Mouse (Mus musculus): Measurements from ENCODE around the gene Olfr59. TPM values are rescaled to one million over a fixed set of nuclear protein-coding genes. Genes with fewer than 3 reads are reported as not detected.

Olfr59 gene
- not detected in 2 replicates for polyA plus RNA-seq (2015; fragmentation: Nextera tagmentation; extraction: Ambion mirVana)

DNA sequence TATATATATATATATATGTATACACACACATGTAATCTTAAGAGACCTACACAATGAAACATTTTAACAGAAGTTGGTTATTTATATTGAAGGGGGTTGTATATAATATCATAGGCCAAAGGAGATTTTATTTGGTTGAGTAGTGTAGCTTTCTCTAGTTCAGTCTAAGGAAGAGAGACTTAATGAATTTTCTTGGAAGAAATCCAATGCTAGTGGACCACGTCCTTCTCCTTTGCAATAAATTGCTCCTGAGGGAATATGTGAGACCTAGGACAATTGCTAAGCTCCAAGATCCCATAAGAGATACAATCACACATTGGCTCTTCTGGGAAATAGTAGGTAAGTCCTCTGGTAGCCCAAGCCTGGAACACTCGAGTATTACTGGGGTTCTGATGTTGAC is at the start of gene Olfr59:
Gene Olfr59 (plus strand): TSS at position 301 of the 400 bp plus-strand sequence.
- H3K4me3 ChIP-seq = no peak within 1 kb of the TSS
- H3K27ac ChIP-seq = no peak within 1 kb of the TSS
- no peaks in the 10 kb centered on the region for H3K36me3 ChIP-seq
- H3K4me1 ChIP-seq (replicated peaks) = no peaks in the 10 kb centered on the region
- H3K9ac ChIP-seq = no peak within 1 kb of the TSS
- H3K4me2 ChIP-seq = no peak within 1 kb of the TSS
- 70% methylated on average over 2 of the region's 2 CpGs for WGBS
- H3K27me3 ChIP-seq = no peaks in the 10 kb centered on the region
- no peak for ATAC-seq (ENCODE audit: low FRiP score)
- peaks cover 11% of the 10 kb centered on the region; the same call in 1 of the 2 replicates for H3K9me3 ChIP-seq

DNA sequence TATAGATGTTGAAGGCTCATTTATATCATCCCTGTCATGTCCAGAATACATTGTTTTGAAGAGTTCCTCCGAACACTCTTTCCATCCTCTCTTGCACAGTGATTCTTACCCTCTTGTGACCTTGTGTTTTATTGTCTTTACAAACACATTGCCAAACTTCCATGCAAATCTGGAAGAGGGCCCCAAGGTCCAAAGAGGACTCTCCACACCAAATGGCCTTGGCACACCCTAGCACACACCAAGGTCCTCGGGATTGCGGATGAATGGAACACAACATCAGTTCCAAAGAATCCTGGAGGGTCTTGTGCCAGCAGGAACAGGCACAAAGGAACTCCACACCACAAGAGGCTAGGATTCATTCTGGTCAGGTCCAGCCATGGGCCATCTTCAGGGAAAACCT is 42.3 kb upstream of the Olfr59 start:
- no peaks in the 10 kb centered on the region for H3K4me1 ChIP-seq (replicated peaks)
- no peaks in the 10 kb centered on the region for H3K27me3 ChIP-seq
- H3K4me2 ChIP-seq = no peak overlapping the region
- no peak for ATAC-seq (ENCODE audit: low FRiP score)
- no peak overlapping the region for H3K9ac ChIP-seq
- H3K9me3 ChIP-seq = peaks cover 13% of the 10 kb centered on the region; the same call in 1 of the 2 replicates
- no peak overlapping the region for H3K4me3 ChIP-seq
- no peak overlapping the region for H3K27ac ChIP-seq
- no peaks in the 10 kb centered on the region for H3K36me3 ChIP-seq
- WGBS = 95% methylated on average over 3 of the region's 3 CpGs

DNA sequence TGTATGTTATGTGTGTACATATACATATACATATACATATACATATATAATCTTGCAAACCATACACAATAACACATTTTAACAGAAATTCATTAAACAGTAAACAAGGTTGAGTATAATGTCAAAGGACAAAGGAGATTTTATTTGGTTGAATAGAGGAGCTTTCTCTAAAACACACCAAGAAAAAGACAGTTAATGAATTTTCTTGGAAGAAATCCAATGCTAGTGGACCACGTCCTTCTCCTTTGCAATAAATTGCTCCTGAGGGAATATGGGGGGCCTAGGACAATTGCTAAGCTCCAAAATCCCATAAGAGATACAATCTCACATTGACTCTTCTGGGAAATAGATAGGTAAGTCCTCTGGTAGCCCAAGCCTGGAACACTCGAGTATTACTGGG is 24.0 kb upstream of the Olfr59 start, which contains the start of gene Olfr406:
Gene Olfr406 (plus strand): TSS at position 301 of the 400 bp plus-strand sequence.
- 64% methylated on average over 2 of the region's 2 CpGs for WGBS
- no peak within 1 kb of the TSS for H3K27ac ChIP-seq

DNA sequence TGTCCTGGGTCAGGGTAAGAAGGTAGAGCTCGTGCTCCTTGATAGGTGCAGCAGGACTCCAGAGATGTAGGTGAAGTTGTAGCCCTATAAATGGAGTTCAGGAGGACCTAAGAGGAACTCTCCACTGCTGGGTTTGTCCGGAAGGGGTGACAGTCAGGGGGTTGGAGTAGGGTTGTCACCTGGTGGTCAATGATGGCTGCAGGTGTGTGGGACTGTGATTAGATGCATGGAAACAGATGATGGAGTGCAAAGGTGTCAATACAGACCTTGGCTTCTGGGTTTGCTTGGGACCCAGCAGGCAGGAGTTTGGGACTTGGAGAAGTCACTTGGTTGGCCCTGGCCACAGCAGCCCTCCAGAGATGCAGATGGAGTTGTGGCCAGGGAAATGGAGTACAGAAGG is 3.7 kb downstream of the Olfr59 start:
- WGBS = 91% methylated on average over 2 of the region's 2 CpGs

More for the DNA sequence above, 24.0 kb upstream of the Olfr59 start, which contains the start of gene Olfr406:
- no peak for ATAC-seq (ENCODE audit: low FRiP score)
- Histone ChIP-seq H3K27me3 (no peaks in the 10 kb centered on the region), H3K4me3 (no peak within 1 kb of the TSS), H3K9ac (no peak within 1 kb of the TSS), H3K9me3 (0 out of 2 replicates have a peak, but pooled peaks cover 8% of the 10 kb centered on the region), H3K4me2 (no peak within 1 kb of the TSS), H3K36me3 (no peaks in the 10 kb centered on the region), H3K4me1 (replicated peaks) (no peaks in the 10 kb centered on the region)

DNA sequence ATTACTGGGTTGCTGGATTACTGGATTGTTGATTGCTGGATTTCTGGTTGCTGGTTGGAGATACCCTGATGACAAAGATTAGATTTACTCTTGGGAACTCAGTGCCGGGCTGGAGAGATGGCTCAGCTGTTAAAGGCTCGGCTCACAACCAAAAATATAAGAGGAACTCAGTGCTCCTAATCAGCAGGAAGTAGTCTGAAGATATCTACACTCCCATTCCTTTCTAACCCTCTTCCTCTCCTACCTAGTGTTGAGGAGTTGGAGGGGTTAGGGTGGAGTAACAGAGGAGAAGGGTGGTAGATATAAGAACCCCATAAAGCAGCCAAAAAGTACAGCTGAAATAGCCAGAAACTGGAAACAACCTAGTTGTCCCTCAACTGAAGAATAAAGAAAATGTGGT is 42.5 kb downstream of the Olfr59 start:
- Histone ChIP-seq H3K27ac (no peak overlapping the region), H3K4me1 (replicated peaks) (no peaks in the 10 kb centered on the region), H3K4me2 (no peak overlapping the region), H3K9ac (no peak overlapping the region), H3K36me3 (no peaks in the 10 kb centered on the region), H3K9me3 (no peaks in the 10 kb centered on the region), H3K27me3 (no peaks in the 10 kb centered on the region), H3K4me3 (no peak overlapping the region)
- WGBS = 79% methylated on average over 2 of the region's 2 CpGs
- ATAC-seq (ENCODE audit: low FRiP score) = no peak

More for the DNA sequence above, 3.7 kb downstream of the Olfr59 start:
- no peak overlapping the region for H3K4me3 ChIP-seq
- no peaks in the 10 kb centered on the region for H3K36me3 ChIP-seq
- no peaks in the 10 kb centered on the region for H3K4me1 ChIP-seq (replicated peaks)
- no peak overlapping the region for H3K4me2 ChIP-seq
- H3K9ac ChIP-seq = no peak overlapping the region
- no peaks in the 10 kb centered on the region for H3K27me3 ChIP-seq
- H3K27ac ChIP-seq = no peak overlapping the region
- no peak for ATAC-seq (ENCODE audit: low FRiP score)
- peaks cover 2% of the 10 kb centered on the region; the same call in 1 of the 2 replicates for H3K9me3 ChIP-seq

DNA sequence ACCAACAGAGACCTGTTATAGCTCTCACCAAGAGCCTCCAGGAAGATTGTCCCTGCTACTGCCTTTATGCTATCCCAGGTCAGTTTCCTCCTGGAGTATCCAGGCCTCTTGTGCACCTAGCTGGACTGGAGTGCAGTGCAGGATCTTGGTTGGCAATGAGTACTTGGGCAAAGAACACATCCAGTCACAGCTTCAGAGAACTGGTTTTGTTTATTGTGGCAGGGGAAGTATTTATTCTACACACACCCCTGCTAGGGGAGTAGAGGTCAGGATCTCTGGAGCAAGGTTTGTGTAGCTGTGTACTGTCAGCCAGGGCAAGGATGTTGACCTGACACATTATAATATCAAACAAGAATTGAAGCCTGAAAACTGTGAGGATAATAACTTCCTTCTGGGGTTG is 45.2 kb downstream of the Olfr59 start:
- H3K4me1 ChIP-seq (replicated peaks) = no peaks in the 10 kb centered on the region
- no peaks in the 10 kb centered on the region for H3K27me3 ChIP-seq
- ATAC-seq (ENCODE audit: low FRiP score) = no peak
- no peak overlapping the region for H3K9ac ChIP-seq
- no peaks in the 10 kb centered on the region for H3K9me3 ChIP-seq
- no peaks in the 10 kb centered on the region for H3K36me3 ChIP-seq
- H3K27ac ChIP-seq = no peak overlapping the region
- no peak overlapping the region for H3K4me2 ChIP-seq
- no peak overlapping the region for H3K4me3 ChIP-seq

DNA sequence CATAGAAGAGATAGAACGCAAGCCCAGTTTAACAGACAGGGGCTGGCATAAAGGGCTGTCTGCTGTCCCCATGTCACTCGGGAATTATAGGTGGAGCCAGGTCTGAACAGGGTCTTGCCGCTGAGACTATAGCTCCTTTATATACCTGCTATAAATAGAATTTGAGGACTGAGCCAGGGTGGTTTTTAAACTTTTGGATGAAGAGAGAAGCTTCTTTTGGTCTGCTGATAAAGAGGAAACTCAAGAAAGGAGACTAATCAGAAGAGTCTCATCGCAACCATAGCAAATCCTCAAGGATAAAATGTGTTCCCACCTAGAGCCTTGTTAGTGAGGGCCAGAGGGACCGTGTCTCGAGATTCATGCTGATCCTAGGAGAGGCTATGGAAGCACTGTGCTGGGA is 54.4 kb downstream of the Olfr59 start, which contains the start of gene Olfr410:
Gene Olfr410 (minus strand): TSS at position 101 of the 400 bp plus-strand sequence.
- WGBS = 85% methylated on average over 6 of the region's 6 CpGs

More for the DNA sequence above, 54.4 kb downstream of the Olfr59 start, which contains the start of gene Olfr410:
- H3K27ac ChIP-seq = no peak within 1 kb of the TSS
- no peak within 1 kb of the TSS for H3K4me2 ChIP-seq
- H3K27me3 ChIP-seq = no peaks in the 10 kb centered on the region
- H3K36me3 ChIP-seq = no peaks in the 10 kb centered on the region
- H3K4me3 ChIP-seq = no peak within 1 kb of the TSS
- ATAC-seq (ENCODE audit: low FRiP score) = no peak
- no peak within 1 kb of the TSS for H3K9ac ChIP-seq
- 0 out of 2 replicates have a peak, but pooled peaks cover 4% of the 10 kb centered on the region for H3K9me3 ChIP-seq
- H3K4me1 ChIP-seq (replicated peaks) = no peaks in the 10 kb centered on the region

Other genes starting within 250 kb of the Olfr59 start
- not detected in 2 replicates for gene Olfr139, start 227.2 kb upstream of the Olfr59 start, polyA plus RNA-seq (2015; fragmentation: Nextera tagmentation; extraction: Ambion mirVana)
- not detected in 2 replicates for gene Olfr399, start 227.1 kb upstream of the Olfr59 start, polyA plus RNA-seq (2015; fragmentation: Nextera tagmentation; extraction: Ambion mirVana)
- gene Zfp616, start 213.8 kb upstream of the Olfr59 start, polyA plus RNA-seq (2015; fragmentation: Nextera tagmentation; extraction: Ambion mirVana) = not detected in 2 replicates
- not detected in 2 replicates for gene Olfr401, start 170.0 kb upstream of the Olfr59 start, polyA plus RNA-seq (2015; fragmentation: Nextera tagmentation; extraction: Ambion mirVana)
- not detected in 2 replicates for gene Olfr402, start 130.2 kb upstream of the Olfr59 start, polyA plus RNA-seq (2015; fragmentation: Nextera tagmentation; extraction: Ambion mirVana)
- gene Olfr403, start 97.5 kb upstream of the Olfr59 start, polyA plus RNA-seq (2015; fragmentation: Nextera tagmentation; extraction: Ambion mirVana) = not detected in 2 replicates
- not detected in 2 replicates for gene Olfr43, start 72.4 kb upstream of the Olfr59 start, polyA plus RNA-seq (2015; fragmentation: Nextera tagmentation; extraction: Ambion mirVana)
- not detected in 2 replicates for gene Olfr406, start 23.9 kb upstream of the Olfr59 start, polyA plus RNA-seq (2015; fragmentation: Nextera tagmentation; extraction: Ambion mirVana)
- gene Olfr410, start 54.3 kb downstream of the Olfr59 start, polyA plus RNA-seq (2015; fragmentation: Nextera tagmentation; extraction: Ambion mirVana) = not detected in 2 replicates
- not detected in 2 replicates for gene Olfr411, start 68.9 kb downstream of the Olfr59 start, polyA plus RNA-seq (2015; fragmentation: Nextera tagmentation; extraction: Ambion mirVana)
- gene Olfr412, start 78.3 kb downstream of the Olfr59 start, polyA plus RNA-seq (2015; fragmentation: Nextera tagmentation; extraction: Ambion mirVana) = not detected in 2 replicates